Mouse (Mus musculus) ES-Bruce4 (cell line): ENCODE measurements around the gene Myo18b. TPM values are rescaled to one million over a fixed set of nuclear protein-coding genes. Genes with fewer than 3 reads are reported as not detected.

Source experiments
- H3K27ac ChIP-seq: 2 replicates; pipeline ENCODE4 v1.5.1; 2012; ENCODE audit warnings: low read length, inconsistent platforms; ENCODE audit not compliant: insufficient read depth
- H3K27me3 ChIP-seq: 2 replicates; pipeline ENCODE4 v1.6.1; 2012; ENCODE audit warnings: mild to moderate bottlenecking, low read length, inconsistent platforms; ENCODE audit not compliant: control insufficient read depth, poor library complexity, insufficient read depth, severe bottlenecking
- H3K36me3 ChIP-seq: 2 replicates; pipeline ENCODE4 v1.6.1; 2012; ENCODE audit warnings: inconsistent platforms, mild to moderate bottlenecking, low read length, moderate library complexity; ENCODE audit not compliant: control insufficient read depth, poor library complexity, insufficient read depth, severe bottlenecking
- H3K4me1 ChIP-seq: one replicate; pipeline ENCODE4 v1.8.1; 2011; ENCODE audit warnings: low read length; ENCODE audit not compliant: control insufficient read depth, insufficient read depth
- H3K4me3 ChIP-seq: 2 replicates; pipeline ENCODE4 v1.5.1; 2011; ENCODE audit warnings: low read depth, mild to moderate bottlenecking, low read length
- H3K9ac ChIP-seq: 2 replicates; pipeline ENCODE4 v1.6.1; 2012; ENCODE audit warnings: low read depth, mild to moderate bottlenecking, inconsistent platforms; ENCODE audit not compliant: poor library complexity, severe bottlenecking
- H3K9me3 ChIP-seq: replicated peaks from 2 replicates; pipeline ENCODE4 v1.6.1; 2012; ENCODE audit warnings: mild to moderate bottlenecking, low read length, inconsistent platforms; ENCODE audit not compliant: control insufficient read depth, poor library complexity, insufficient read depth, severe bottlenecking
- CTCF ChIP-seq: IDR thresholded peaks from one replicate; pipeline ENCODE4 v1.8.1; 2011; ENCODE audit warnings: low read depth, low read length
- EP300 ChIP-seq: IDR thresholded peaks from 2 replicates; pipeline ENCODE4 v1.6.1; 2011; ENCODE audit warnings: low read depth, low read length; ENCODE audit not compliant: insufficient read depth
- POLR2A ChIP-seq: IDR thresholded peaks from one replicate; pipeline ENCODE4 v1.8.1; 2011; ENCODE audit warnings: low read length; ENCODE audit not compliant: insufficient read depth
- polyA plus RNA-seq: library from polyadenylated mRNA; stranded (reverse); fragments of >200 nt; gene quantifications from 2 replicates; pipeline ENCODE4 v1.2.4, GENCODE M21; 2011; ENCODE audit warnings: low read depth; ENCODE audit not compliant: missing spikeins, insufficient read depth, insufficient read length

Gene Myo18b
- polyA plus RNA-seq, 1 experiment = 0.69 TPM

DNA sequence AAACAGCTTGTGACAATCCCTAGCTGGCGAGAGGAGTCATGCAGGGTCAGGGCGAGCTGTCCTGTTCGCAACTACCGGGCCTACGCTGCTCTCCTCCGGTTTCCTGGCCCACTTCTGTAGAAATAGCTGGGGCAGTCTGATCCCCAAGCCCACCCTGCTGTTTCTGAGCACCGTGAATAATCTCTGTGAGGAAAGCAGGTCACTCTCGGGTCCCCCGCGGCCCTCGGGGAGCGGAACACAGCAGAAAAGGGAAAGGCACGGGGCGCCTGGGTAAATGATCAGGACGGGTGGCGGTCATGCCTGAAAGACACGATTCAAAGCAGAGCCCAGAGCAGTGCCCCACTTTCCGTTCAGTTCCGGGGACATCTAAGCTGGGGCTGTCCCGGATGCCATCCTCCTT is 255.0 kb downstream of the Myo18b start:
- H3K4me3 ChIP-seq = no peak overlapping the region
- H3K27me3 ChIP-seq = no peaks in the 10 kb centered on the region
- no peak for TF ChIP-seq CTCF
- no peak for TF ChIP-seq EP300
- no peak for TF ChIP-seq POLR2A
- no peaks in the 10 kb centered on the region for H3K9me3 ChIP-seq
- no peak overlapping the region for H3K27ac ChIP-seq
- H3K9ac ChIP-seq = no peak overlapping the region
- H3K36me3 ChIP-seq = no peaks in the 10 kb centered on the region
- peaks cover 2% of the 10 kb centered on the region for H3K4me1 ChIP-seq

DNA sequence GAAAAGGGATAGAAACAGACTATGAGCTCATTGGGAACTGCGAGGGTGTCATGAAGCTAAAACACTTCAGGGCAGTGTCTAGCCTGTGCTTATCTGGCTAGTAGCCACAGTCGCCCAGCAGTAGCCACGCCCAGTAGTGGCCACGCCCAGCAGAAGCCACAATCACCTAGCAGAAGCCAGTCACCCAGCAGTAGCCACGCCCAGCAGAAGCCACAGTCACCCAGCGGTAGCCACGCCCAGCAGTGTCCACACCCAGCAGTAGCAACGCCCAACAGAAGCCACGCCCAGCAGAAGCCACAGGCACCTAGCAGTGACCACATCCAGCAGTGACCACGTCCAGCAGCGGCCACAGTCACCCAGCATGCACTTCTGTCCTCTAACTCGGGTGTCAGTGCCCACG is 255.5 kb downstream of the Myo18b start:
- Histone ChIP-seq H3K4me1 (peaks cover 2% of the 10 kb centered on the region), H3K27ac (no peak overlapping the region), H3K9me3 (no peaks in the 10 kb centered on the region), H3K4me3 (no peak overlapping the region), H3K27me3 (no peaks in the 10 kb centered on the region), H3K36me3 (no peaks in the 10 kb centered on the region), H3K9ac (no peak overlapping the region)
- TF ChIP-seq POLR2A = no peak
- no peak for TF ChIP-seq EP300
- no peak for TF ChIP-seq CTCF

Other genes with a start within 250 kb of the Myo18b start
- gene Grk3, start 119.4 kb upstream of the Myo18b start, polyA plus RNA-seq = 5.1 and 5.3 TPM in 2 replicates
- gene Crybb2, start 173.8 kb upstream of the Myo18b start, polyA plus RNA-seq = not detected in 2 replicates
- 1.0 TPM in 1 of 2 replicates, not detected in the other for gene Crybb3, start 185.2 kb upstream of the Myo18b start, polyA plus RNA-seq